Mouse (Mus musculus): ENCODE data around the gene Lyz2.

DNA sequence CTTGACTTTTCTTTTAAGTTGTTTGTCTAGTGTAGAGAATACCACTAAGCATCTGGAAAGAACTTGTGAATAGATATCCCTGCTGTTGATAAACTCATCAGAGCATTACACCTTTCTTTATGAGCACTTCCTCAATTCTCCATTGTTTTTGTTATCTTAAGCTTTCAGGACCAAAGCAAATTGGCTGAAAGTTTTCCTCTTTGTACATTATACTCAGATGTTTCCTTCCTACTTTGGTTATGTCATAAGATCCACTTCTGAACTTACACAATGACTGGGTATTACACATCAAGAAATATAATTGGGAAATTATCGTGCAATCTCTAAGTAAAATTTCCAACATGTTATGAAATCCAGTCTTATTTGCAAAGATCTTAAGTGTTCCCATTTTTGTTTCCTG is 19.6 kb upstream of the Lyz2 start:
- TF ChIP-seq CTCF (IDR thresholded peaks at IDR 0.05) (no peak), EP300 (IDR thresholded peaks at IDR 0.05) (peak; percentile 99)
